Mouse (Mus musculus): Measurements from ENCODE around the gene Cipc. TPM values are rescaled to one million over a fixed set of nuclear protein-coding genes. Genes with fewer than 3 reads are reported as not detected.

Gene Cipc
- 20.3 and 23.2 TPM in 2 replicates for polyA plus RNA-seq (2015; fragmentation: Nextera tagmentation; extraction: Ambion mirVana)

DNA sequence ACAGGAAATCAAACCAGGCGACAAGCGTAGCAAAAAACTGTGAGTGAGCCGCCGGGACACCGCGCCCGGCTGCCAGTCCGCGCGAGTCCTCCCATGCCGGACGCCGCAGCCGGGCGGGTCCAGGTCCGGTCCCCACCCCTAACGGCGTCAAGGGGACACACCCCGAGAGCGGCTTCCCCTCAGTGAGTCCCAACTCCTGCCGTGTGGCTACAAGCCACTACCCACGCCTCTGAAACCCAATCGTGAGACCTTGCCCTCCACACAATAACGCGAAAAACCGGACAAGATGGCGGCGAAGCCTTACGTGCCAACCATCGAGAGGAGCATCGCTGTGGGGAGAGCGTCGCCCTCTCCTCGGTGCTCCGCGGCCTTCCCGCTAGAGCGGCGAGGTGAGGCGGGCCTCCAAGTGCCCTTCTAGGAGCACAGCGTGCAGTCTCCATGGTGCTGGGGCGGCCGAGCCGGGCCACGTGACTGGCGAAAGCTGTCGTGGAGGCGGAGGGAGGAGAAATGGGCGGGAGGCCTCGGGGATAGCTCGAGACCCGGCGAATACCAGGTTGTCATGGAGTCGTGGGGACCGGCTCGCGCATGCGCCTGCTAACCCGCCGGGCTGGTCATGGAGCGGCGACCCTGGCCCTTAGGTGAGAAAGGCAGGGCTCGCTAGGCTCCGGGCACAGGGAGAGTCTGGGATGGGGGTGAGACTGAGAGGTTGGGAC is at the start of gene Cipc:
Cipc (plus strand) TSS at position 182 of the 713 bp plus-strand sequence.
- Histone ChIP-seq H3K4me1 (peaks cover 41% of the 10 kb centered on the region), H3K27ac (replicated peaks) (peak within 1 kb of the TSS; percentile 99), H3K4me3 (replicated peaks) (peak within 1 kb of the TSS; percentile 79), H3K9me3 (replicated peaks) (no peaks in the 10 kb centered on the region), H3K36me3 (no peaks in the 10 kb centered on the region), H3K9ac (peak within 1 kb of the TSS; percentile 80), H3K27me3 (no peaks in the 10 kb centered on the region), H3K4me2 (replicated peaks) (peak within 1 kb of the TSS; percentile 68)
- ATAC-seq (ENCODE audit: insufficient number of reproducible peaks, low FRiP score, low TSS enrichment, low read depth) = peak; percentile 99
- WGBS = 0% methylated on average over 64 of the region's 64 CpGs

GRCm38 (mm10) chr12:86897769-86898273 is 49.0 kb upstream of the Cipc start:
- Histone ChIP-seq H3K36me3 (no peaks in the 10 kb centered on the region), H3K4me2 (replicated peaks) (no peak overlapping the region), H3K4me3 (replicated peaks) (no peak overlapping the region), H3K27me3 (no peaks in the 10 kb centered on the region), H3K9ac (no peak overlapping the region), H3K4me1 (peaks cover 75% of the 10 kb centered on the region), H3K27ac (replicated peaks) (peak overlapping the region; percentile 99), H3K9me3 (replicated peaks) (no peaks in the 10 kb centered on the region)
- ATAC-seq (ENCODE audit: insufficient number of reproducible peaks, low FRiP score, low TSS enrichment, low read depth) = no peak
- 46% methylated on average over 7 of the region's 7 CpGs for WGBS

DNA sequence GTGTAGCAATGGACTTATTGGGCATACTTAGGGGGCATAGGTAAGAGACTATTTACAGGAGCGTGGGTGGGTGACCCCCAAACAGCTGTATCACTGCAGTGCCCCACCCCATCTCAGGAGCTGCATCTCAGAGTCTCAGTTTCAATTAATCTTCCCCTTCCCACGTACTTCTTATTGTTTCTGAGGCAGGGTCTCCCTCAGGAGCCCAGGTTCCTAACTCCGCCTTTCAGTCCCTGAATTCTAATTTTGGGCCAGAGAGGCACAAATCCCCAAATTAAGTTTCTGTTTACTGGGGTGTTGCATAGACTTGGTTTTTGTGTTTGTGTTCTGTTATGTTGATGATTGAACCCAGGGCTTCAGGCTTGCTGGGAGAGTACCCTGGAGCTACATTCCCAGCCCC is 48.4 kb upstream of the Cipc start:
- H3K4me2 ChIP-seq (replicated peaks) = no peak overlapping the region
- H3K36me3 ChIP-seq = no peaks in the 10 kb centered on the region
- no peaks in the 10 kb centered on the region for H3K9me3 ChIP-seq (replicated peaks)
- H3K9ac ChIP-seq = no peak overlapping the region
- H3K4me1 ChIP-seq = peaks cover 68% of the 10 kb centered on the region
- H3K27ac ChIP-seq (replicated peaks) = peak overlapping the region; percentile 99
- ATAC-seq (ENCODE audit: insufficient number of reproducible peaks, low FRiP score, low TSS enrichment, low read depth) = no peak
- no peak overlapping the region for H3K4me3 ChIP-seq (replicated peaks)
- 65% methylated on average over 3 of the region's 3 CpGs for WGBS
- H3K27me3 ChIP-seq = no peaks in the 10 kb centered on the region

- 15% methylated on average over 11 of the region's 11 CpGs for WGBS
- Histone ChIP-seq H3K4me2 (replicated peaks) (0 out of 2 replicates have a peak overlapping the region, but pooled peaks have one; percentile 1), H3K27ac (replicated peaks) (peak overlapping the region; percentile 73), H3K9ac (no peak overlapping the region), H3K27me3 (no peaks in the 10 kb centered on the region), H3K4me1 (peaks cover 65% of the 10 kb centered on the region), H3K9me3 (replicated peaks) (no peaks in the 10 kb centered on the region), H3K36me3 (no peaks in the 10 kb centered on the region), H3K4me3 (replicated peaks) (no peak overlapping the region)
- no peak for ATAC-seq (ENCODE audit: insufficient number of reproducible peaks, low FRiP score, low TSS enrichment, low read depth)
Measured at GRCm38 (mm10) chr12:86899461-86900179, 47.2 kb upstream of the Cipc start.

DNA sequence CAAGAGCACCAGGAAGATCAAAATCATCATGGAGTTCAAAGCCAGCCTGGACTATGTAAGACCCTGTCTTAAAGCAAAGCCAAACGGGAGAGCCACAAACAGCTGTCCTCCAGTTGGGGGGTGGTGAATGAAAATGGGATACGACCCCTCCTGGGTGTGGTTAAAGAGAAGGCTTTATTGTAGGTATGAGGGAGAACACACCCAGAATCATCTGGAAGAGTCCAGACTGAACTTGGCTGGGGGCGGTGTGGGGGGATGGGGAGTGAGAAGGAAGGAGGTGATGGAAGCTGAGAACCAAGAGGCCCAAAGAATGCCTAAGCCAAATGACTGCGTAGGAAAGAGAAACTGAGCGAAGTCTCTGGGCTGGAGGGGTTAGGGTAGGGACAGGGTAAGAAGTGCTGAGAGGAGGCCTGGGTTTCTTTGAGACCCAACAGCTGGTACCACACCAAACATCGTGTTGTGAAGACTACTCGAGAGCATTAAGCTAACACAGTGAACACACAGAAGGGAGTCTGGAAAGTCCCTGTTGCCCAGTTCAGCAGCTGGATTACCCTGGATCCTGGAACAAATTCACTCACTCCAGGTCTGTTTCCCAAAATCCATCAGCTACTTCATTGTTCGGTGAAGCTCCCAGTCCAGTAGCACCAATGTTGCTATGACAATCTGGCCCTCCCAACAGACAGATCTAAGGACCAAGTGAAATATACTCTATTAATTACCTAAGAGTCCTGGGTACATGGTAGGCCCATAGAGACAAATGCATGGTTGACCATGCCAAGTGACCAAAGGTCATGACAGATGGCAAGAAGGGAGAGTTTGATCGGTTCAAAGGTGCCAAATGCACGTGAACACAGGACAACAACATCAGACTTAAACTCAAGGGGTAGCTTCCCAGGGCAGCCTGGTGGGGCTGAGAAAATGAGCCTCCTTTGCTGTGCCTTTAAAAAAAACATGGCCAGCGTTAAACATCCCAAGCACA is 42.7 kb upstream of the Cipc start:
- ATAC-seq (ENCODE audit: insufficient number of reproducible peaks, low FRiP score, low TSS enrichment, low read depth) = no peak
- no peak overlapping the region for H3K4me2 ChIP-seq (replicated peaks)
- no peaks in the 10 kb centered on the region for H3K9me3 ChIP-seq (replicated peaks)
- peaks cover 36% of the 10 kb centered on the region for H3K4me1 ChIP-seq
- H3K27me3 ChIP-seq = no peaks in the 10 kb centered on the region
- WGBS = 70% methylated on average over 11 of the region's 11 CpGs
- H3K4me3 ChIP-seq (replicated peaks) = no peak overlapping the region
- no peak overlapping the region for H3K27ac ChIP-seq (replicated peaks)
- no peaks in the 10 kb centered on the region for H3K36me3 ChIP-seq
- no peak overlapping the region for H3K9ac ChIP-seq

DNA sequence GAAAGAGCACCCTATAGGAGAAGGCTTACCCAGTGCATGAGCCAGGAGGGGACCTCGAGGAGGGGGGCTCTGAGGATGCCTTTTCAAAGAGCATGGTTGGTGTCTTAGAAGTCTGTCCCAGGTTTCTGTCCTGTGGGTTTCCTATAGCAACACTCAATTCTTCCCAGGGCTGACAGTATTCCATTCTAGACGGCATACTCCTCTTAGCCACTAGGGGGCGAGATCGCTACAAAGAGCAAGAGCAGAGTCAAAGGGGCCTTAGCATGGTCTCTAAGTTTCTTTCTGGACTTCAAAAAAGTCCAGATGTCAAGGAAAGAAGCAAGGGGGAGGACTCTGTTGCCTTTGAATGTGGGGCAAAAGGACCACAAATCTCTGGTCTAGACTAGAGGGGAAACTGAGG is 41.6 kb upstream of the Cipc start:
- H3K36me3 ChIP-seq = no peaks in the 10 kb centered on the region
- no peak overlapping the region for H3K4me3 ChIP-seq (replicated peaks)
- ATAC-seq (ENCODE audit: insufficient number of reproducible peaks, low FRiP score, low TSS enrichment, low read depth) = no peak
- H3K27ac ChIP-seq (replicated peaks) = no peak overlapping the region
- no peaks in the 10 kb centered on the region for H3K27me3 ChIP-seq
- no peaks in the 10 kb centered on the region for H3K9me3 ChIP-seq (replicated peaks)
- 11% methylated on average over 4 of the region's 4 CpGs for WGBS
- H3K4me1 ChIP-seq = peaks cover 25% of the 10 kb centered on the region
- H3K4me2 ChIP-seq (replicated peaks) = no peak overlapping the region
- no peak overlapping the region for H3K9ac ChIP-seq

DNA sequence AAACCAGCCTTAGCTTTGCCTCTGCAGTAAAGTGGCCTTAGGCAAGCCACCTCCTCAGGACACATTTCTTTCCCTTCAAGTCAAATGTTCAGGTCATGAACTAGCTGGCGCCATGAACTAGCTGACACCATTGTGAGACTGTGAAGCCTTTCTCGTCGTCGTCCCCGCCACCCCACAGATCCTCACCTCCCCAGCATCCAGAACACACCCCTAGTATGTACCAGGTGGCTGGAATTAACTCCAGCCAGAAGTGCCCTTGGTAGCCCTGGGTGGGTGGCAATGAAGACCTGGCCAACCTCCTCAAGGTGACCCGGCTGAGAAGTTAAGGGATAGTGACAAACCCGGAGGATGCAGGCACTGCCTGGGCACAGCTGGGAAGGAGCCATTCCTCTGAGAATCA is 41.0 kb upstream of the Cipc start:
- no peak overlapping the region; the same call in 1 of the 2 replicates for H3K27ac ChIP-seq (replicated peaks)
- H3K4me3 ChIP-seq (replicated peaks) = no peak overlapping the region
- no peaks in the 10 kb centered on the region for H3K27me3 ChIP-seq
- peak; percentile 30; the same call in 1 of the 2 replicates for ATAC-seq (ENCODE audit: insufficient number of reproducible peaks, low FRiP score, low TSS enrichment, low read depth)
- no peak overlapping the region for H3K9ac ChIP-seq
- WGBS = 62% methylated on average over 7 of the region's 7 CpGs
- H3K9me3 ChIP-seq (replicated peaks) = no peaks in the 10 kb centered on the region
- H3K36me3 ChIP-seq = no peaks in the 10 kb centered on the region
- no peak overlapping the region for H3K4me2 ChIP-seq (replicated peaks)
- H3K4me1 ChIP-seq = peaks cover 19% of the 10 kb centered on the region

DNA sequence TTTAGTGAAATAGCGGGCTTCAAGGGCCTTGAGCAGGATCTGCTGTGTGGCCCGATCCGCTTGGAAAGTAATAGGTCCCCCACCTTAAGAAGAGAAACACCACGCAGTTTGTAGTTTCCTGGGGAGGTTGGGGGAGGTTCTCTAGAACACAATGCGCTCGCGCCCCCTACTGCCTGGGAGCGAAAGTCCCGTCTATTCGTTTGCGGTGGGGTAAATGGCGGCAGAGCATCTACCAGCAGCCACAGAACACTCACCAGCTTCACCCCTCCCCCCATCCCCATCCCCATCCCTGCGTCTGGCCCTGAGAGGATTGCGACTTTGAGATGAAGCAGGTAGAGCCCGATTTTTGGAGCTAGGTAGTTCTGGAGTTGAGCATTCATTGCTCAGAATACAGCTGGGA is 40.4 kb upstream of the Cipc start:
- no peak for ATAC-seq (ENCODE audit: insufficient number of reproducible peaks, low FRiP score, low TSS enrichment, low read depth)
- H3K4me2 ChIP-seq (replicated peaks) = no peak overlapping the region
- 2% methylated on average over 15 of the region's 15 CpGs for WGBS
- no peak overlapping the region for H3K4me3 ChIP-seq (replicated peaks)
- H3K36me3 ChIP-seq = no peaks in the 10 kb centered on the region
- H3K9me3 ChIP-seq (replicated peaks) = no peaks in the 10 kb centered on the region
- peaks cover 21% of the 10 kb centered on the region for H3K4me1 ChIP-seq
- H3K27me3 ChIP-seq = no peaks in the 10 kb centered on the region
- no peak overlapping the region for H3K9ac ChIP-seq
- H3K27ac ChIP-seq (replicated peaks) = no peak overlapping the region

GRCm38 (mm10) chr12:86911482-86911931 is 35.3 kb upstream of the Cipc start:
- Histone ChIP-seq H3K4me2 (replicated peaks) (no peak overlapping the region), H3K4me3 (replicated peaks) (no peak overlapping the region), H3K36me3 (no peaks in the 10 kb centered on the region), H3K4me1 (peaks cover 25% of the 10 kb centered on the region), H3K27ac (replicated peaks) (no peak overlapping the region; the same call in 1 of the 2 replicates), H3K9ac (no peak overlapping the region), H3K9me3 (replicated peaks) (no peaks in the 10 kb centered on the region), H3K27me3 (no peaks in the 10 kb centered on the region)
- 28% methylated on average over 10 of the region's 10 CpGs for WGBS
- ATAC-seq (ENCODE audit: insufficient number of reproducible peaks, low FRiP score, low TSS enrichment, low read depth) = no peak

- peaks cover 24% of the 10 kb centered on the region for H3K4me1 ChIP-seq
- H3K4me2 ChIP-seq (replicated peaks) = peak overlapping the region; percentile 27; the same call in 1 of the 2 replicates
- H3K9ac ChIP-seq = no peak overlapping the region
- no peaks in the 10 kb centered on the region for H3K27me3 ChIP-seq
- no peak for ATAC-seq (ENCODE audit: insufficient number of reproducible peaks, low FRiP score, low TSS enrichment, low read depth)
- peak overlapping the region; percentile 48; the same call in 1 of the 2 replicates for H3K27ac ChIP-seq (replicated peaks)
- H3K36me3 ChIP-seq = no peaks in the 10 kb centered on the region
- H3K4me3 ChIP-seq (replicated peaks) = no peak overlapping the region
- H3K9me3 ChIP-seq (replicated peaks) = no peaks in the 10 kb centered on the region
- 10% methylated on average over 22 of the region's 22 CpGs for WGBS
Measured at GRCm38 (mm10) chr12:86912335-86913093, 34.3 kb upstream of the Cipc start.

Data from embryonic facial prominence, embryonic 15.5 days (tissue).